Mouse (Mus musculus) stomach, postnatal 0 days (tissue): Measurements from ENCODE around the gene Tmem178b. TPM values are rescaled to one million over a fixed set of nuclear protein-coding genes. Genes with fewer than 3 reads are reported as not detected.

Experiments
- ATAC-seq: fragments of 200-750 bp; cut with Nextera tagmentation; 2 replicates; pipeline ENCODE4 v1.8.0; 2017; ENCODE audit not compliant: low FRiP score, low TSS enrichment
- DNase-seq: peaks from one replicate; pipeline ENCODE4 v3.0.0-alpha.2; 2016; ENCODE audit warnings: low spot score
- H3K27ac ChIP-seq: fragments of 300-500 bp; sonication (generic); replicated peaks from 2 replicates; pipeline ENCODE4 v1.5.1; 2014; ENCODE audit warnings: mild to moderate bottlenecking, control low read depth
- H3K27me3 ChIP-seq: fragments of 300-500 bp; sonication (generic); 2 replicates; pipeline ENCODE4 v1.6.1; 2014; ENCODE audit warnings: low read length; ENCODE audit not compliant: control insufficient read depth, insufficient read depth
- H3K36me3 ChIP-seq: fragments of 300-500 bp; sonication (generic); 2 replicates; pipeline ENCODE4 v1.6.1; 2014; ENCODE audit warnings: low read length, mixed read lengths; ENCODE audit not compliant: control insufficient read depth, insufficient read depth
- H3K4me1 ChIP-seq: fragments of 300-500 bp; sonication (generic); replicated peaks from 2 replicates; pipeline ENCODE4 v1.6.1; 2014; ENCODE audit warnings: antibody characterized with exemption; ENCODE audit not compliant: control insufficient read depth, insufficient read depth
- H3K4me2 ChIP-seq: fragments of 300-500 bp; sonication (generic); replicated peaks from 2 replicates; pipeline ENCODE4 v1.6.1; 2014; ENCODE audit warnings: low read depth, mild to moderate bottlenecking, control low read depth, moderate library complexity
- H3K4me3 ChIP-seq: fragments of 300-500 bp; sonication (generic); 2 replicates; pipeline ENCODE4 v1.5.1; 2014; ENCODE audit warnings: low read depth, low read length, control low read depth
- H3K9ac ChIP-seq: fragments of 300-500 bp; sonication (generic); 2 replicates; pipeline ENCODE4 v1.6.1; 2014; ENCODE audit warnings: mild to moderate bottlenecking, low read length, control low read depth, mixed read lengths
- H3K9me3 ChIP-seq: fragments of 300-500 bp; sonication (generic); 2 replicates; pipeline ENCODE4 v1.6.1; 2016; ENCODE audit warnings: low read length; ENCODE audit not compliant: control insufficient read depth
- CTCF ChIP-seq: IDR thresholded peaks from 2 replicates; pipeline ENCODE4 v1.5.1; 2016; ENCODE audit warnings: antibody characterized with exemption, low read depth, mild to moderate bottlenecking, moderate library complexity
- EP300 ChIP-seq: optimal IDR thresholded peaks from 2 replicates; pipeline ENCODE3; 2016; ENCODE audit warnings: antibody characterized with exemption
- WGBS: fragments of 180-500 bp; shearing (Covaris S2); extraction: QIAGEN DNeasy Blood & Tissue Kit; methylation state at CpG from one replicate; pipeline ENCODE4 v1.1.7; 2014; 5-methylcytosine and 5-hydroxymethylcytosine counted together
- polyA plus RNA-seq: library from polyadenylated mRNA; unstranded; fragments of >200 nt; fragmentation: Nextera tagmentation; extraction: Ambion mirVana; gene quantifications from 2 replicates; pipeline ENCODE4 v1.2.1, GENCODE M21; 2015

Tmem178b gene
- polyA plus RNA-seq, result 0.67 and 0.71 TPM in 2 replicates

GRCm38 (mm10) chr6:39872901-39873591 lies at the start of gene Tmem178b:
Tmem178b (plus strand) TSS chr6:39873271.
- Histone ChIP-seq H3K9me3 (no peaks in the 10 kb centered on the region), H3K27ac (no peak within 1 kb of the TSS), H3K4me3 (peak within 1 kb of the TSS; percentile 53), H3K27me3 (peaks cover 6% of the 10 kb centered on the region; the same call in 1 of the 2 replicates), H3K4me2 (peak within 1 kb of the TSS; percentile 97), H3K4me1 (no peaks in the 10 kb centered on the region), H3K9ac (peak within 1 kb of the TSS; percentile 23; the same call in 1 of the 2 replicates), H3K36me3 (no peaks in the 10 kb centered on the region)
- WGBS, result 1% methylated on average over 63 of the region's 63 CpGs
- TF ChIP-seq EP300, result no peak
- TF ChIP-seq CTCF, result no peak
- peak; percentile 18; the same call in 1 of the 2 replicates for ATAC-seq
- peak; percentile 19 for DNase-seq

GRCm38 (mm10) chr6:39828736-39829135 lies 44.3 kb upstream of the Tmem178b start:
- no peak overlapping the region for H3K9ac ChIP-seq
- no peaks in the 10 kb centered on the region for H3K4me1 ChIP-seq
- ATAC-seq, result no peak
- no peak overlapping the region for H3K27ac ChIP-seq
- TF ChIP-seq CTCF, result no peak
- TF ChIP-seq EP300, result no peak
- H3K27me3 ChIP-seq, result no peaks in the 10 kb centered on the region
- H3K4me2 ChIP-seq, result no peak overlapping the region
- no peaks in the 10 kb centered on the region for H3K9me3 ChIP-seq
- WGBS, result 70% methylated on average over 5 of the region's 5 CpGs
- no peaks in the 10 kb centered on the region for H3K36me3 ChIP-seq
- no peak overlapping the region for H3K4me3 ChIP-seq
- no peak for DNase-seq

GRCm38 (mm10) chr6:39843698-39844342 lies 29.3 kb upstream of the Tmem178b start:
- no peaks in the 10 kb centered on the region for H3K4me1 ChIP-seq
- H3K27me3 ChIP-seq, result no peaks in the 10 kb centered on the region
- no peaks in the 10 kb centered on the region for H3K9me3 ChIP-seq
- ATAC-seq (no peak), DNase-seq (no peak)
- no peak overlapping the region for H3K4me3 ChIP-seq
- H3K4me2 ChIP-seq, result no peak overlapping the region
- H3K36me3 ChIP-seq, result no peaks in the 10 kb centered on the region
- TF ChIP-seq CTCF, result no peak
- no peak for TF ChIP-seq EP300
- no peak overlapping the region for H3K9ac ChIP-seq
- H3K27ac ChIP-seq, result no peak overlapping the region
- WGBS, result 90% methylated on average over 14 of the region's 14 CpGs

- H3K27ac ChIP-seq, result no peak overlapping the region
- H3K9ac ChIP-seq, result no peak overlapping the region
- ATAC-seq, result no peak
- H3K4me3 ChIP-seq, result no peak overlapping the region
- H3K36me3 ChIP-seq, result no peaks in the 10 kb centered on the region
- TF ChIP-seq CTCF, result no peak
- no peak for TF ChIP-seq EP300
- no peak for DNase-seq
- 76% methylated on average over 2 of the region's 2 CpGs for WGBS
- H3K4me2 ChIP-seq, result no peak overlapping the region
- H3K9me3 ChIP-seq, result no peaks in the 10 kb centered on the region
- no peaks in the 10 kb centered on the region for H3K4me1 ChIP-seq
- H3K27me3 ChIP-seq, result no peaks in the 10 kb centered on the region
These were observed 25.5 kb upstream of the Tmem178b start for GRCm38 (mm10) chr6:39847538-39847937.

- DNase-seq, result no peak
- no peak overlapping the region for H3K9ac ChIP-seq
- TF ChIP-seq CTCF (peak; percentile 53), EP300 (no peak)
These were observed 24.3 kb upstream of the Tmem178b start for GRCm38 (mm10) chr6:39848766-39849165.

GRCm38 (mm10) chr6:39849667-39850066 lies 23.4 kb upstream of the Tmem178b start:
- no peak for TF ChIP-seq CTCF
- no peak for TF ChIP-seq EP300
- 94% methylated on average over 4 of the region's 4 CpGs for WGBS
- no peak for ATAC-seq
- Histone ChIP-seq H3K4me3 (no peak overlapping the region), H3K27ac (no peak overlapping the region), H3K27me3 (no peaks in the 10 kb centered on the region), H3K9ac (no peak overlapping the region), H3K4me2 (no peak overlapping the region), H3K36me3 (no peaks in the 10 kb centered on the region), H3K9me3 (no peaks in the 10 kb centered on the region), H3K4me1 (no peaks in the 10 kb centered on the region)
- no peak for DNase-seq

More at GRCm38 (mm10) chr6:39848766-39849165, 24.3 kb upstream of the Tmem178b start:
- Histone ChIP-seq H3K36me3 (no peaks in the 10 kb centered on the region), H3K27ac (no peak overlapping the region), H3K4me1 (no peaks in the 10 kb centered on the region), H3K27me3 (no peaks in the 10 kb centered on the region), H3K9me3 (no peaks in the 10 kb centered on the region), H3K4me3 (no peak overlapping the region), H3K4me2 (no peak overlapping the region)
- 41% methylated on average over 7 of the region's 7 CpGs for WGBS
- no peak for ATAC-seq
